Mouse (Mus musculus) thymus, adult 2 months (tissue): ENCODE data around the gene Cpox. TPM values are rescaled to one million over a fixed set of nuclear protein-coding genes. Genes with fewer than 3 reads are reported as not detected.

Experiments used
- DNase-seq: peaks from one replicate; pipeline ENCODE4 v3.0.0; 2021
- H3K27ac ChIP-seq: fragments of 200-500 bp; 2 replicates; pipeline ENCODE4 v1.5.1; 2012; ENCODE audit warnings: low read length, control low read depth; ENCODE audit not compliant: control insufficient read depth, insufficient read depth
- H3K27me3 ChIP-seq: fragments of 200-500 bp; 2 replicates; pipeline ENCODE4 v1.6.1; 2012; ENCODE audit warnings: mild to moderate bottlenecking, low read length, moderate library complexity, mixed read lengths; ENCODE audit not compliant: control insufficient read depth, insufficient read depth
- H3K36me3 ChIP-seq: fragments of 200-500 bp; 2 replicates; pipeline ENCODE4 v1.6.1; 2012; ENCODE audit warnings: mild to moderate bottlenecking, low read length, moderate library complexity; ENCODE audit not compliant: control insufficient read depth, insufficient read depth
- H3K4me1 ChIP-seq: fragments of 200-500 bp; replicated peaks from 2 replicates; pipeline ENCODE4 v1.6.1; 2012; ENCODE audit warnings: low read length; ENCODE audit not compliant: control insufficient read depth, insufficient read depth
- H3K4me3 ChIP-seq: fragments of 200-500 bp; 2 replicates; pipeline ENCODE4 v1.5.1; 2012; ENCODE audit warnings: mild to moderate bottlenecking, low read length, control low read depth, moderate library complexity; ENCODE audit not compliant: control insufficient read depth, insufficient read depth
- CTCF ChIP-seq: fragments of 200-500 bp; IDR thresholded peaks from 2 replicates; pipeline ENCODE4 v1.5.1; 2012; ENCODE audit warnings: mild to moderate bottlenecking, control low read depth, low read length, moderate library complexity, borderline replicate concordance; ENCODE audit not compliant: control insufficient read depth, poor library complexity, insufficient read depth; ENCODE audit errors: extremely low read depth
- POLR2A ChIP-seq: fragments of 200-500 bp; IDR thresholded peaks from 2 replicates; pipeline ENCODE4 v1.6.1; 2012; ENCODE audit warnings: mild to moderate bottlenecking, low read length, control low read depth, moderate library complexity; ENCODE audit not compliant: control insufficient read depth, poor library complexity, insufficient read depth; ENCODE audit errors: extremely low read depth
- WGBS: fragments of 180-500 bp; shearing (Covaris S2); methylation state at CpG from one replicate; pipeline ENCODE4 v1.1.7; 2018; 5-methylcytosine and 5-hydroxymethylcytosine counted together
- polyA plus RNA-seq: library from polyadenylated mRNA; depleted of rRNA; stranded (reverse); fragments of >200 nt; gene quantifications from 2 replicates; pipeline ENCODE4 v1.2.3, GENCODE M21; 2012; rRNA removed

Cpox gene
- polyA plus RNA-seq, 1 experiment = 14.1 TPM

GRCm38 (mm10) chr16:58738800-58739199 is 68.7 kb downstream of the Cpox start:
- no peak for TF ChIP-seq CTCF
- TF ChIP-seq POLR2A = no peak
- no peaks in the 10 kb centered on the region for H3K27me3 ChIP-seq
- no peak overlapping the region for H3K4me3 ChIP-seq
- 96% methylated on average over 1 of the region's 1 CpGs for WGBS
- no peaks in the 10 kb centered on the region for H3K4me1 ChIP-seq
- no peaks in the 10 kb centered on the region for H3K36me3 ChIP-seq
- DNase-seq = no peak
- H3K27ac ChIP-seq = no peak overlapping the region

GRCm38 (mm10) chr16:58740751-58741150 is 70.7 kb downstream of the Cpox start:
- Histone ChIP-seq H3K27me3 (no peaks in the 10 kb centered on the region), H3K36me3 (no peaks in the 10 kb centered on the region), H3K4me3 (no peak overlapping the region), H3K4me1 (no peaks in the 10 kb centered on the region), H3K27ac (no peak overlapping the region)
- WGBS = 98% methylated on average over 5 of the region's 5 CpGs
- DNase-seq = no peak
- TF ChIP-seq CTCF (no peak), POLR2A (no peak)

- TF ChIP-seq CTCF (no peak), POLR2A (no peak)
- H3K4me1 ChIP-seq = no peaks in the 10 kb centered on the region
- no peaks in the 10 kb centered on the region for H3K36me3 ChIP-seq
- H3K27me3 ChIP-seq = no peaks in the 10 kb centered on the region
- H3K4me3 ChIP-seq = no peak overlapping the region
- WGBS = 83% methylated on average over 4 of the region's 4 CpGs
- H3K27ac ChIP-seq = no peak overlapping the region
- no peak for DNase-seq
Measured at GRCm38 (mm10) chr16:58746715-58747114, 76.6 kb downstream of the Cpox start.

- WGBS = 36% methylated on average over 1 of the region's 1 CpGs
- Histone ChIP-seq H3K27ac (no peak overlapping the region), H3K4me3 (no peak overlapping the region), H3K27me3 (no peaks in the 10 kb centered on the region), H3K36me3 (no peaks in the 10 kb centered on the region), H3K4me1 (no peaks in the 10 kb centered on the region)
- DNase-seq = no peak
- TF ChIP-seq CTCF = no peak
Measured at GRCm38 (mm10) chr16:58751314-58751713, 81.2 kb downstream of the Cpox start.

DNA sequence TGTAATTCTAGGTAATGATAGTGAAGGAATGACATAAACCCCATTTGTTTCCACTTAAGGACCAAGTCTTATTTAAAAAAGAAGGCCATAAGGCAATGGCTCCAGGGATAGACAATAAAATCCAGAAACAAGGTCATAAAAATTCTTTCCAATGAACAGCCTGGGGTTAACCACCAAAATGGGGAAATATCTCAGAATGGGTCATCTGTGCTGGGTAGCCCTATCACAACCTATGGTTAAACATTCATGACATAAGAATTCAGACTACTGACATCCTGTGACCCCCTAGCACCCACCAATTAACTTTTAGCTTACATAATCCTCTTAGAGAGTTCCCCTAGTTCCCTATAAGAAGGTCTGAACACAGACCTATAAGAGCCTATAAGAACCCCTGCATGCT is 86.1 kb downstream of the Cpox start:
- DNase-seq = no peak
- Histone ChIP-seq H3K4me1 (no peaks in the 10 kb centered on the region), H3K4me3 (no peak overlapping the region), H3K27me3 (no peaks in the 10 kb centered on the region), H3K27ac (no peak overlapping the region), H3K36me3 (no peaks in the 10 kb centered on the region)
- TF ChIP-seq CTCF (no peak), POLR2A (no peak)

DNA sequence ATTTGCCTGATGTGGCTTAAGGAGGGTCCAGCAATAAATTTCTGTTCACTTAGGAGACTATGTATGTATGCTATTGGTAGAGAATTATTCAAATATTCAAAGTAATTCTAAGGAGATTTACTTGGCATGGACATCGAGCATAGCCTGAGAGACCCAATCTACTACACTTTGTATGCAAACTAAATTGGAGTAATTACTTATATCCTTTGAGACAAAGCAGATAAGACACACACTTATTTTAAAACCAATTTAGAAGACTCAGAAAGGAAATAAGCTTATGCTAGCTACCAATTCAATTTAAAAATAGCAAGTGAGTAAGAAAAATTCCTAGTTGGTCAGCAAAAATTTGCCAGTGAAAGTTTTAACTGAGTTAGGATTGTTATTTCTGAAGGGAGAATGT is 93.0 kb downstream of the Cpox start, which contains the start of gene Olfr172:
TSS of gene Olfr172 (minus strand) at position 101 of the 400 bp plus-strand sequence.
- TF ChIP-seq CTCF (no peak), POLR2A (no peak)
- no peak for DNase-seq
- Histone ChIP-seq H3K4me1 (no peaks in the 10 kb centered on the region), H3K27me3 (no peaks in the 10 kb centered on the region), H3K27ac (no peak within 1 kb of the TSS), H3K4me3 (no peak within 1 kb of the TSS), H3K36me3 (no peaks in the 10 kb centered on the region)
- WGBS = 88% methylated on average over 1 of the region's 1 CpGs

Other genes starting within 250 kb of the Cpox start
- gene St3gal6, start 146.0 kb upstream of the Cpox start, polyA plus RNA-seq = 17.5 and 21.8 TPM in 2 replicates
- not detected in 2 replicates for gene Gm813, start 53.3 kb upstream of the Cpox start, polyA plus RNA-seq
- gene E330017A01Rik, start 31.6 kb upstream of the Cpox start, polyA plus RNA-seq = not detected in 2 replicates
- gene Gpr15, start 48.8 kb downstream of the Cpox start, polyA plus RNA-seq = 0.17 and 0.24 TPM in 2 replicates
- gene Cldnd1, start 57.6 kb downstream of the Cpox start, polyA plus RNA-seq = 47.4 and 51.4 TPM in 2 replicates
- not detected in 2 replicates for gene Olfr172, start 92.9 kb downstream of the Cpox start, polyA plus RNA-seq
- gene Olfr173, start 130.0 kb downstream of the Cpox start, polyA plus RNA-seq = not detected in 2 replicates
- gene Olfr175-ps1, start 156.5 kb downstream of the Cpox start, polyA plus RNA-seq = 0.18 and 0.19 TPM in 2 replicates
- gene Olfr177, start 204.5 kb downstream of the Cpox start, polyA plus RNA-seq = not detected in 2 replicates
- not detected in 2 replicates for gene Olfr178, start 221.8 kb downstream of the Cpox start, polyA plus RNA-seq